Mouse (Mus musculus): ENCODE measurements around the gene Tas2r102. TPM values are rescaled to one million over a fixed set of nuclear protein-coding genes. Genes with fewer than 3 reads are reported as not detected.

Tas2r102 gene
- not detected in 2 replicates for polyA plus RNA-seq (2014; fragmentation: Nextera tagmentation; extraction: Ambion mirVana)

DNA sequence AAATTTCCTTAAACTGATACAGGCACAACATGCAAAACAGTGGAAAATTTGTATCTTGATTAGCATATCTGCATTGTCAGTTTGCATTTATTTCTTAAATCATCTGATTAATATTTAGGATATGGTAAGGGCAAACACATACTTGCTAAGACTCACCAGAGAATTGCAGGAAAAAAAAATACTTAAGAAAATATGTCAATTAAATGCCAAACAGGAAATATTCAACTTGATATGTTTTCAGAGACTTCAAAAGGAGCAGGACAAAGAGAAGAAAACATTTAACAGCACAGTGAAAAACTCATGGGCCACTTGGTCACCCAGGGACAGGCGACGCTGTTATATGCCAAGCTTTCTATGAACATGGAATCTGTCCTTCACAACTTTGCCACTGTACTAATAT lies at the start of gene Tas2r102:
Gene Tas2r102, plus strand, starts transcription at position 301 of the 400 bp plus-strand sequence.
- ATAC-seq (replicated peaks; ENCODE audit: low FRiP score, low TSS enrichment, low read depth), result no peak
- WGBS, result 91% methylated on average over 2 of the region's 2 CpGs
- no peak within 1 kb of the TSS for H3K27ac ChIP-seq (ENCODE audit: low read depth)

DNA sequence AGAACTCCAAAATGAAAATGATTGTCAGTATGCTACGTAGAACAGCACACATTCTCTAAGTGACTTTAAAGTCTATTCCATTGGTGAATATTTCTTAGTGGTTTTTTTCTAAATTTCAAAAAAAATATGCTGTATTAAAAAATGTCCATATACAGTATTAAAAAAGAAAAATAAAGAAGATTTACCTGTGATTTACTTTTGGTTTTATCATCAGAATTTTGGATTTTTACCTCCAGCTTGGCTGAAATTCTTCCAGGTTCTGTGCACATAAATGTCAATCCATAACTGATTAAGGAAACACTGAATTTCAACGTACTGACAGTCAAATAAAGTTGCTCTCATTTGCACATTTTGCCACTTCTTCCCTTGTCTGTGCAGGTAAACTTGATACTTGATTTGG lies 24.0 kb upstream of the Tas2r102 start, which contains the start of gene Tas2r115:
Gene Tas2r115, minus strand, starts transcription at position 101 of the 400 bp plus-strand sequence.
- Histone ChIP-seq H3K4me3 (ENCODE audit: low read depth, low read length) (no peak within 1 kb of the TSS), H3K27ac (ENCODE audit: low read depth) (no peak within 1 kb of the TSS), H3K4me2 (ENCODE audit: low read length) (no peak within 1 kb of the TSS), H3K36me3 (ENCODE audit: control insufficient read depth, insufficient read depth, low read length) (no peaks in the 10 kb centered on the region), H3K4me1 (replicated peaks; ENCODE audit: control insufficient read depth, insufficient read depth, low read length) (no peaks in the 10 kb centered on the region), H3K9me3 (ENCODE audit: control insufficient read depth, low read length) (no peaks in the 10 kb centered on the region), H3K9ac (ENCODE audit: low read length) (no peak within 1 kb of the TSS), H3K27me3 (replicated peaks; ENCODE audit: control insufficient read depth, insufficient read depth, low read length) (no peaks in the 10 kb centered on the region)
- WGBS, result 71% methylated on average over 2 of the region's 2 CpGs
- ATAC-seq (replicated peaks; ENCODE audit: low FRiP score, low TSS enrichment, low read depth), result no peak
- DNase-seq (ENCODE audit: low spot score), result no peak

More for the DNA sequence above, at the start of gene Tas2r102:
- DNase-seq (ENCODE audit: low spot score), result no peak
- Histone ChIP-seq H3K4me2 (ENCODE audit: low read length) (no peak within 1 kb of the TSS), H3K27me3 (replicated peaks; ENCODE audit: control insufficient read depth, insufficient read depth, low read length) (no peaks in the 10 kb centered on the region), H3K9ac (ENCODE audit: low read length) (no peak within 1 kb of the TSS), H3K4me3 (ENCODE audit: low read depth, low read length) (no peak within 1 kb of the TSS), H3K4me1 (replicated peaks; ENCODE audit: control insufficient read depth, insufficient read depth, low read length) (no peaks in the 10 kb centered on the region), H3K9me3 (ENCODE audit: control insufficient read depth, low read length) (no peaks in the 10 kb centered on the region), H3K36me3 (ENCODE audit: control insufficient read depth, insufficient read depth, low read length) (no peaks in the 10 kb centered on the region)

DNA sequence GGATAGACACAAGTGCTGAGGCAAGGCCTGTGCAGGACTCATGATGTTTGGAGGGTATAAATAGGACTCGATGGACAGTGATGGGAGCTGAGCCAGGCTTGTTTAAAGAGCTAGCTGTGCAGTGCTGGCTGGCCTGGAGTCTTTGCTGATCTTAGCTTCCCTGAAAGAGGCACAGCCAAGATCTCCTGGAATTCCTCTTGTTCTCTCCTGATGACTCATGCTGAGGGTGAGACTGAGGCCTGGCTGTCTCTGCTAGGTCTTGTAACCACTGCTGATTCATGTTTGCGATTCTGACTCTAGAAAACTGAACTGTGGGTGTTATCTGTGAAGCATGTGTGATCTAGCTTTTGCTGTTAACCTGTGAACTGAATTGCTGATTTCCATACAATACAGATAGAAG lies 11.7 kb upstream of the Tas2r102 start:
- no peaks in the 10 kb centered on the region for H3K4me1 ChIP-seq (replicated peaks; ENCODE audit: control insufficient read depth, insufficient read depth, low read length)
- no peak overlapping the region for H3K27ac ChIP-seq (ENCODE audit: low read depth)
- WGBS, result 81% methylated on average over 2 of the region's 2 CpGs
- no peaks in the 10 kb centered on the region for H3K9me3 ChIP-seq (ENCODE audit: control insufficient read depth, low read length)
- H3K4me2 ChIP-seq (ENCODE audit: low read length), result no peak overlapping the region
- H3K36me3 ChIP-seq (ENCODE audit: control insufficient read depth, insufficient read depth, low read length), result no peaks in the 10 kb centered on the region
- DNase-seq (ENCODE audit: low spot score) (no peak), ATAC-seq (replicated peaks; ENCODE audit: low FRiP score, low TSS enrichment, low read depth) (no peak)
- H3K4me3 ChIP-seq (ENCODE audit: low read depth, low read length), result no peak overlapping the region
- H3K27me3 ChIP-seq (replicated peaks; ENCODE audit: control insufficient read depth, insufficient read depth, low read length), result no peaks in the 10 kb centered on the region
- no peak overlapping the region for H3K9ac ChIP-seq (ENCODE audit: low read length)

DNA sequence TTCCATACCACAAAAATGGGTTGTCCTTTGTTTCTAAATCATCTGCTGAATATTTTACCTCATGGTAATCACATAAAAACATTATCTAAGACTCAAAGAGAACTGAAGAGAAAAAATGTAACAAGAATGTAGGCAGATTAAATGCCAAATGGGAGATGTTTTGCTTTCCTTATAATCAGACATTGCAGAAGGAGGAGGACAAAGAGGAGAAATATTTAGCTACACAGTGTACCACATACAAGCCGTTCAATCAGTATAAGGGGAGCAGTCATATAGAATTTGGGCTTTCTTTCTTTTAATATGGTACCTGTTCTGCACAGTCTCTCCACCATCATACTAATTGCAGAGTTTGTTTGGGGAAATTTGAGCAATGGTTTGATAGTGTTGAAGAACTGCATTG lies 7.5 kb upstream of the Tas2r102 start, which contains the start of gene Tas2r124:
Gene Tas2r124, plus strand, starts transcription at position 301 of the 400 bp plus-strand sequence.
- WGBS, result 88% methylated on average over 1 of the region's 1 CpGs
- H3K9me3 ChIP-seq (ENCODE audit: control insufficient read depth, low read length), result no peaks in the 10 kb centered on the region

DNA sequence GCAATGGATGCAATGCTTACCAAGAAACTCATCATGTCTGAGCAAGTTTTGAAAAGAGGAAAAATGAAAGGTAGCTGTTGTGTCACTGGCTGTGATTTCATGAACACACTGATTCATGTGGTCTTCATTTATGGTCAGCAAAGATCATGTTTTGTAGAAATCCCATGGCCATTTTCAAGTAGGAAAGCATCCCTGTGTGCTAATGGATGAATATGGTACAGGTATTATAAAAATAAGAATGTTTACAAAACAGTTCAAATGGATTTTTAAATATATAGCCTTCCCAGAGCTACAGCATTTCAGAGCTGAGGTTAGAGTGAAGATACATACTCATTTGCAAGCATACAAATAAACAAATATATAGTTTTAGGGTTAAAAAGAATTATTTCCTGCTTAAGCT lies 16.1 kb downstream of the Tas2r102 start, which contains the start of gene Tas2r136:
Gene Tas2r136, minus strand, starts transcription at position 101 of the 400 bp plus-strand sequence.
- Histone ChIP-seq H3K27me3 (replicated peaks; ENCODE audit: control insufficient read depth, insufficient read depth, low read length) (no peaks in the 10 kb centered on the region), H3K9ac (ENCODE audit: low read length) (no peak within 1 kb of the TSS), H3K4me1 (replicated peaks; ENCODE audit: control insufficient read depth, insufficient read depth, low read length) (no peaks in the 10 kb centered on the region), H3K4me3 (ENCODE audit: low read depth, low read length) (no peak within 1 kb of the TSS), H3K4me2 (ENCODE audit: low read length) (no peak within 1 kb of the TSS), H3K36me3 (ENCODE audit: control insufficient read depth, insufficient read depth, low read length) (no peaks in the 10 kb centered on the region), H3K27ac (ENCODE audit: low read depth) (no peak within 1 kb of the TSS), H3K9me3 (ENCODE audit: control insufficient read depth, low read length) (no peaks in the 10 kb centered on the region)
- DNase-seq (ENCODE audit: low spot score) (no peak), ATAC-seq (replicated peaks; ENCODE audit: low FRiP score, low TSS enrichment, low read depth) (no peak)

More for the DNA sequence above, 7.5 kb upstream of the Tas2r102 start, which contains the start of gene Tas2r124:
- Histone ChIP-seq H3K4me2 (ENCODE audit: low read length) (no peak within 1 kb of the TSS), H3K36me3 (ENCODE audit: control insufficient read depth, insufficient read depth, low read length) (no peaks in the 10 kb centered on the region), H3K27ac (ENCODE audit: low read depth) (no peak within 1 kb of the TSS), H3K4me3 (ENCODE audit: low read depth, low read length) (no peak within 1 kb of the TSS), H3K27me3 (replicated peaks; ENCODE audit: control insufficient read depth, insufficient read depth, low read length) (no peaks in the 10 kb centered on the region), H3K9ac (ENCODE audit: low read length) (no peak within 1 kb of the TSS), H3K4me1 (replicated peaks; ENCODE audit: control insufficient read depth, insufficient read depth, low read length) (no peaks in the 10 kb centered on the region)
- ATAC-seq (replicated peaks; ENCODE audit: low FRiP score, low TSS enrichment, low read depth), result no peak
- DNase-seq (ENCODE audit: low spot score), result no peak

DNA sequence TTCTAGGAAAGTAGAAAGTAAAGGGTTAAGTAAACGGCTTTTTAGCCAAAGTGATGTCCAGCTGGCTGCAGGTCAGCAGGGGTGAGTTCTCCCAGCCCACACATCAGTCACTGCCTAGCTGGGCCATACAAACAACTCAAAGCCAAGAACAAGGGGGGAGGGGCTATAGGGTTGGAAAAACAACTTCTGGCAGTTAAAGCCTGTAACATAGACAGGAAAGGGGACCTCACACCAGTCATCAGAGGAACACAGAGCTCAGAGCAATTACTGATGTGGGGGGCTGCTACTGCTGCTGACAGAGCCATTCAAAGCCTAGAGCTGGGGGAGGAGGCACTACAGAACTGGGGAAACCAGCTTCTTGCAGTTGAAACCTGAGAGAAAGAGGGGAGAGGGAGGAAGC lies 33.5 kb downstream of the Tas2r102 start:
- no peak overlapping the region for H3K4me2 ChIP-seq (ENCODE audit: low read length)
- no peak overlapping the region for H3K9ac ChIP-seq (ENCODE audit: low read length)
- H3K36me3 ChIP-seq (ENCODE audit: control insufficient read depth, insufficient read depth, low read length), result no peaks in the 10 kb centered on the region
- no peaks in the 10 kb centered on the region for H3K4me1 ChIP-seq (replicated peaks; ENCODE audit: control insufficient read depth, insufficient read depth, low read length)
- no peaks in the 10 kb centered on the region for H3K27me3 ChIP-seq (replicated peaks; ENCODE audit: control insufficient read depth, insufficient read depth, low read length)
- H3K4me3 ChIP-seq (ENCODE audit: low read depth, low read length), result no peak overlapping the region
- 21% methylated on average over 1 of the region's 1 CpGs for WGBS
- H3K27ac ChIP-seq (ENCODE audit: low read depth), result no peak overlapping the region
- no peak for ATAC-seq (replicated peaks; ENCODE audit: low FRiP score, low TSS enrichment, low read depth)
- H3K9me3 ChIP-seq (ENCODE audit: control insufficient read depth, low read length), result peaks cover 7% of the 10 kb centered on the region; the same call in 1 of the 2 replicates
- no peak for DNase-seq (ENCODE audit: low spot score)

DNA sequence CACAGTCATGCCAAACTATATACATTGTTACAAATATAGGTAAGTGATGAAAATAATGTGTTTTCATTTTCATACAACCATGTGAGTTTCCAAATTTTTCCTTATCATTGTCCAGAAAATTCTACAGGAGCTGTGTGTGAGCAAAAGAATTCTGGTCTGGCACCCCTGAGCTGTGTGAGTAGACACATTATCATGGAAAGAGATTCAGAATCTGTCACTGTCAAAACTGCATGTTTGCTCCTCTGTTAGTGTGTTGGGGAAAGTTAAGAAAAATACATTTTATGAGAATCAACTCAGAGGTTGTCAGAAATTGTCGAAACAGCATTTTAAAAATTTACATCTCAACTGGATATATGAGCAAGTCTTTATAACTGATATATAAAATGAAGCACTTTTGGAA lies 40.6 kb downstream of the Tas2r102 start, which contains the start of gene Tas2r117:
Gene Tas2r117, plus strand, starts transcription at position 301 of the 400 bp plus-strand sequence.
- H3K9me3 ChIP-seq (ENCODE audit: control insufficient read depth, low read length), result no peaks in the 10 kb centered on the region
- no peak for ATAC-seq (replicated peaks; ENCODE audit: low FRiP score, low TSS enrichment, low read depth)
- WGBS, result 89% methylated on average over 1 of the region's 1 CpGs
- no peak within 1 kb of the TSS for H3K4me3 ChIP-seq (ENCODE audit: low read depth, low read length)
- DNase-seq (ENCODE audit: low spot score), result no peak
- no peaks in the 10 kb centered on the region for H3K4me1 ChIP-seq (replicated peaks; ENCODE audit: control insufficient read depth, insufficient read depth, low read length)
- H3K27me3 ChIP-seq (replicated peaks; ENCODE audit: control insufficient read depth, insufficient read depth, low read length), result no peaks in the 10 kb centered on the region
- H3K27ac ChIP-seq (ENCODE audit: low read depth), result no peak within 1 kb of the TSS
- no peaks in the 10 kb centered on the region for H3K36me3 ChIP-seq (ENCODE audit: control insufficient read depth, insufficient read depth, low read length)
- no peak within 1 kb of the TSS for H3K4me2 ChIP-seq (ENCODE audit: low read length)
- H3K9ac ChIP-seq (ENCODE audit: low read length), result no peak within 1 kb of the TSS

Other genes starting within 250 kb of the Tas2r102 start
- not detected in 2 replicates for gene Prh1, start 192.3 kb upstream of the Tas2r102 start, polyA plus RNA-seq (2014; fragmentation: Nextera tagmentation; extraction: Ambion mirVana)
- not detected in 2 replicates for gene Prp2, start 166.2 kb upstream of the Tas2r102 start, polyA plus RNA-seq (2014; fragmentation: Nextera tagmentation; extraction: Ambion mirVana)
- not detected in 2 replicates for gene A630073D07Rik, start 110.6 kb upstream of the Tas2r102 start, polyA plus RNA-seq (2014; fragmentation: Nextera tagmentation; extraction: Ambion mirVana)
- not detected in 2 replicates for gene Tas2r120, start 105.2 kb upstream of the Tas2r102 start, polyA plus RNA-seq (2014; fragmentation: Nextera tagmentation; extraction: Ambion mirVana)
- not detected in 2 replicates for gene Tas2r121, start 61.1 kb upstream of the Tas2r102 start, polyA plus RNA-seq (2014; fragmentation: Nextera tagmentation; extraction: Ambion mirVana)
- not detected in 2 replicates for gene Tas2r122, start 50.2 kb upstream of the Tas2r102 start, polyA plus RNA-seq (2014; fragmentation: Nextera tagmentation; extraction: Ambion mirVana)
- not detected in 2 replicates for gene Tas2r115, start 24.1 kb upstream of the Tas2r102 start, polyA plus RNA-seq (2014; fragmentation: Nextera tagmentation; extraction: Ambion mirVana)
- not detected in 2 replicates for gene Tas2r124, start 7.4 kb upstream of the Tas2r102 start, polyA plus RNA-seq (2014; fragmentation: Nextera tagmentation; extraction: Ambion mirVana)
- gene Tas2r136, start 16.0 kb downstream of the Tas2r102 start, polyA plus RNA-seq (2014; fragmentation: Nextera tagmentation; extraction: Ambion mirVana), result not detected in 2 replicates
- gene Tas2r117, start 40.7 kb downstream of the Tas2r102 start, polyA plus RNA-seq (2014; fragmentation: Nextera tagmentation; extraction: Ambion mirVana), result not detected in 2 replicates
- not detected in 2 replicates for gene Tas2r123, start 85.0 kb downstream of the Tas2r102 start, polyA plus RNA-seq (2014; fragmentation: Nextera tagmentation; extraction: Ambion mirVana)
- gene Tas2r116, start 93.3 kb downstream of the Tas2r102 start, polyA plus RNA-seq (2014; fragmentation: Nextera tagmentation; extraction: Ambion mirVana), result not detected in 2 replicates
- not detected in 2 replicates for gene Tas2r110, start 105.9 kb downstream of the Tas2r102 start, polyA plus RNA-seq (2014; fragmentation: Nextera tagmentation; extraction: Ambion mirVana)
- gene Tas2r113, start 130.9 kb downstream of the Tas2r102 start, polyA plus RNA-seq (2014; fragmentation: Nextera tagmentation; extraction: Ambion mirVana), result not detected in 2 replicates
- not detected in 2 replicates for gene Tas2r125, start 147.5 kb downstream of the Tas2r102 start, polyA plus RNA-seq (2014; fragmentation: Nextera tagmentation; extraction: Ambion mirVana)
- not detected in 2 replicates for gene Tas2r129, start 189.0 kb downstream of the Tas2r102 start, polyA plus RNA-seq (2014; fragmentation: Nextera tagmentation; extraction: Ambion mirVana)
- not detected in 2 replicates for gene Tas2r131, start 195.8 kb downstream of the Tas2r102 start, polyA plus RNA-seq (2014; fragmentation: Nextera tagmentation; extraction: Ambion mirVana)
- not detected in 2 replicates for gene Tas2r109, start 218.8 kb downstream of the Tas2r102 start, polyA plus RNA-seq (2014; fragmentation: Nextera tagmentation; extraction: Ambion mirVana)

Measured in intestine, embryonic 14.5 days (tissue).